Mouse (Mus musculus): ENCODE results near the gene Rtl8a. TPM values are rescaled to one million over a fixed set of nuclear protein-coding genes. Genes with fewer than 3 reads are reported as not detected.
"Not testable (repeated sequence)": the region's sequence is repeated elsewhere in the genome, so short reads cannot be mapped to it uniquely, and the experiment has no call there.

The Rtl8a gene
- total and polyA plus RNA-seq, 2 experiments, result 3.1 to 39.2 TPM

GRCm38 (mm10) chrX:53670294-53670693, 26.8 kb upstream of the Rtl8a start, which contains the start of gene Rtl8b:
Rtl8b (minus strand) TSS chrX:53670408.
- 2% methylated on average over 11 of the region's 15 CpGs for WGBS

GRCm38 (mm10) chrX:53669557-53670270, 26.2 kb upstream of the Rtl8a start:
- not testable (repeated sequence) for H3K4me3 ChIP-seq (ENCODE audit: insufficient read depth, low read depth, low read length); H3K27ac ChIP-seq (replicated peaks; ENCODE audit: insufficient read depth, low read depth, low read length); H3K79me2 ChIP-seq (ENCODE audit: control insufficient read depth, insufficient read depth, low read length)

More at GRCm38 (mm10) chrX:53670294-53670693, 26.8 kb upstream of the Rtl8a start, which contains the start of gene Rtl8b:
- H3K79me2 ChIP-seq (ENCODE audit: control insufficient read depth, insufficient read depth, low read length), result no peaks in the 10 kb centered on the region
- no peak within 1 kb of the TSS for H3K27ac ChIP-seq (replicated peaks; ENCODE audit: insufficient read depth, low read depth, low read length)
- peak; percentile 78 for DNase-seq (ENCODE audit: extremely low read depth, low read depth, low spot score)
- H3K36me3 ChIP-seq (ENCODE audit: control insufficient read depth, insufficient read depth, low read length), result no peaks in the 10 kb centered on the region
- no peaks in the 10 kb centered on the region for H3K27me3 ChIP-seq (ENCODE audit: control insufficient read depth, insufficient read depth, low read length)
- H3K4me3 ChIP-seq (ENCODE audit: insufficient read depth, low read depth, low read length), result peak within 1 kb of the TSS; percentile 48
- no peak for TF ChIP-seq POLR2A (IDR thresholded peaks at IDR 0.05; ENCODE audit: extremely low read depth, insufficient read depth, low read length)
- TF ChIP-seq CTCF (IDR thresholded peaks at IDR 0.05; ENCODE audit: low read depth, low read length), result no peak
- no peaks in the 10 kb centered on the region for H3K4me1 ChIP-seq (ENCODE audit: control insufficient read depth, insufficient read depth, low read length)
- H3K9ac ChIP-seq (ENCODE audit: low read depth, low read length), result no peak within 1 kb of the TSS

GRCm38 (mm10) chrX:53652917-53653316, 9.4 kb upstream of the Rtl8a start:
- WGBS, result 55% methylated on average over 4 of the region's 4 CpGs
- not testable (repeated sequence) for H3K27me3 ChIP-seq (ENCODE audit: control insufficient read depth, insufficient read depth, low read length); H3K27ac ChIP-seq (replicated peaks; ENCODE audit: insufficient read depth, low read depth, low read length); H3K4me3 ChIP-seq (ENCODE audit: insufficient read depth, low read depth, low read length); H3K36me3 ChIP-seq (ENCODE audit: control insufficient read depth, insufficient read depth, low read length); H3K79me2 ChIP-seq (ENCODE audit: control insufficient read depth, insufficient read depth, low read length); DNase-seq (ENCODE audit: extremely low read depth, low read depth, low spot score); H3K9ac ChIP-seq (ENCODE audit: low read depth, low read length); H3K4me1 ChIP-seq (ENCODE audit: control insufficient read depth, insufficient read depth, low read length)

More at GRCm38 (mm10) chrX:53669557-53670270, 26.2 kb upstream of the Rtl8a start:
- H3K36me3 ChIP-seq (ENCODE audit: control insufficient read depth, insufficient read depth, low read length); H3K27me3 ChIP-seq (ENCODE audit: control insufficient read depth, insufficient read depth, low read length); H3K4me1 ChIP-seq (ENCODE audit: control insufficient read depth, insufficient read depth, low read length); H3K9ac ChIP-seq (ENCODE audit: low read depth, low read length); DNase-seq (ENCODE audit: extremely low read depth, low read depth, low spot score): not testable (repeated sequence)
- no CpG with 5 or more reads among the region's 36 CpGs for WGBS

GRCm38 (mm10) chrX:53645885-53646284, 2.4 kb upstream of the Rtl8a start:
- WGBS, result 70% methylated on average over 6 of the region's 6 CpGs
- TF ChIP-seq CTCF (IDR thresholded peaks at IDR 0.05; ENCODE audit: low read depth, low read length), result no peak
- TF ChIP-seq POLR2A (IDR thresholded peaks at IDR 0.05; ENCODE audit: extremely low read depth, insufficient read depth, low read length), result no peak

GRCm38 (mm10) chrX:53642604-53642979, 890 bp downstream of the Rtl8a start:
- not testable (repeated sequence) for H3K4me1 ChIP-seq (ENCODE audit: control insufficient read depth, insufficient read depth, low read length); H3K79me2 ChIP-seq (ENCODE audit: control insufficient read depth, insufficient read depth, low read length); DNase-seq (ENCODE audit: extremely low read depth, low read depth, low spot score); H3K9ac ChIP-seq (ENCODE audit: low read depth, low read length); H3K36me3 ChIP-seq (ENCODE audit: control insufficient read depth, insufficient read depth, low read length); H3K4me3 ChIP-seq (ENCODE audit: insufficient read depth, low read depth, low read length); H3K27ac ChIP-seq (replicated peaks; ENCODE audit: insufficient read depth, low read depth, low read length); H3K27me3 ChIP-seq (ENCODE audit: control insufficient read depth, insufficient read depth, low read length)
- 67% methylated on average over 4 of the region's 4 CpGs for WGBS

More at GRCm38 (mm10) chrX:53645885-53646284, 2.4 kb upstream of the Rtl8a start:
- Histone ChIP-seq H3K4me3 (ENCODE audit: insufficient read depth, low read depth, low read length) (no peak overlapping the region), H3K27me3 (ENCODE audit: control insufficient read depth, insufficient read depth, low read length) (no peaks in the 10 kb centered on the region), H3K36me3 (ENCODE audit: control insufficient read depth, insufficient read depth, low read length) (no peaks in the 10 kb centered on the region), H3K27ac (replicated peaks; ENCODE audit: insufficient read depth, low read depth, low read length) (no peak overlapping the region), H3K9ac (ENCODE audit: low read depth, low read length) (no peak overlapping the region), H3K4me1 (ENCODE audit: control insufficient read depth, insufficient read depth, low read length) (no peaks in the 10 kb centered on the region), H3K79me2 (ENCODE audit: control insufficient read depth, insufficient read depth, low read length) (no peaks in the 10 kb centered on the region)
- DNase-seq (ENCODE audit: extremely low read depth, low read depth, low spot score), result no peak

GRCm38 (mm10) chrX:53638107-53638506, 5.4 kb downstream of the Rtl8a start:
- not testable (repeated sequence) for H3K9ac ChIP-seq (ENCODE audit: low read depth, low read length); H3K4me1 ChIP-seq (ENCODE audit: control insufficient read depth, insufficient read depth, low read length); H3K36me3 ChIP-seq (ENCODE audit: control insufficient read depth, insufficient read depth, low read length); H3K79me2 ChIP-seq (ENCODE audit: control insufficient read depth, insufficient read depth, low read length); H3K27ac ChIP-seq (replicated peaks; ENCODE audit: insufficient read depth, low read depth, low read length); H3K4me3 ChIP-seq (ENCODE audit: insufficient read depth, low read depth, low read length); DNase-seq (ENCODE audit: extremely low read depth, low read depth, low spot score); H3K27me3 ChIP-seq (ENCODE audit: control insufficient read depth, insufficient read depth, low read length)
- 59% methylated on average over 3 of the region's 3 CpGs for WGBS

GRCm38 (mm10) chrX:53611395-53611794, 32.1 kb downstream of the Rtl8a start:
- H3K4me1 ChIP-seq (ENCODE audit: control insufficient read depth, insufficient read depth, low read length); H3K36me3 ChIP-seq (ENCODE audit: control insufficient read depth, insufficient read depth, low read length); H3K27me3 ChIP-seq (ENCODE audit: control insufficient read depth, insufficient read depth, low read length); DNase-seq (ENCODE audit: extremely low read depth, low read depth, low spot score); H3K9ac ChIP-seq (ENCODE audit: low read depth, low read length); H3K4me3 ChIP-seq (ENCODE audit: insufficient read depth, low read depth, low read length); H3K27ac ChIP-seq (replicated peaks; ENCODE audit: insufficient read depth, low read depth, low read length); H3K79me2 ChIP-seq (ENCODE audit: control insufficient read depth, insufficient read depth, low read length): not testable (repeated sequence)

Measured in liver, adult 2 months (tissue).